Mouse (Mus musculus) spleen, postnatal 14 days (tissue): ENCODE results near the gene Fadd.

Experiments
- DNase-seq, 2 experiments: peaks; one replicate each; pipeline ENCODE4 v3.0.0; 2021 to 2022; ENCODE audit warnings: low spot score in 2 of 2

The Fadd gene

GRCm38 (mm10) chr7:144582284-144582980 lies at the start of gene Fadd:
TSS of gene Fadd (minus strand) at chr7:144582463.
- DNase-seq: peak; percentile 82 to 89

GRCm38 (mm10) chr7:144630622-144631021 lies 48.4 kb upstream of the Fadd start:
- no peak for DNase-seq

GRCm38 (mm10) chr7:144628334-144628915 lies 46.2 kb upstream of the Fadd start:
- no peak for DNase-seq

- DNase-seq: no peak
Observed at GRCm38 (mm10) chr7:144627606-144628333, 45.5 kb upstream of the Fadd start.

GRCm38 (mm10) chr7:144626042-144626441 lies 43.8 kb upstream of the Fadd start:
- no peak for DNase-seq

GRCm38 (mm10) chr7:144620721-144621681 lies 38.7 kb upstream of the Fadd start:
- DNase-seq: no peak

GRCm38 (mm10) chr7:144620315-144620714 lies 38.1 kb upstream of the Fadd start:
- DNase-seq: no peak

- DNase-seq: no peak
Observed at GRCm38 (mm10) chr7:144615343-144615742, 33.1 kb upstream of the Fadd start.

GRCm38 (mm10) chr7:144612829-144613228 lies 30.6 kb upstream of the Fadd start:
- DNase-seq: no peak

GRCm38 (mm10) chr7:144612351-144612750 lies 30.1 kb upstream of the Fadd start:
- no peak for DNase-seq

- no peak for DNase-seq
Observed at GRCm38 (mm10) chr7:144611595-144611994, 29.3 kb upstream of the Fadd start.

- no peak for DNase-seq
Observed at GRCm38 (mm10) chr7:144609568-144609967, 27.3 kb upstream of the Fadd start.

GRCm38 (mm10) chr7:144607862-144608261 lies 25.6 kb upstream of the Fadd start:
- no peak for DNase-seq

GRCm38 (mm10) chr7:144604735-144605134 lies 22.5 kb upstream of the Fadd start:
- DNase-seq: no peak

GRCm38 (mm10) chr7:144604291-144604690 lies 22.0 kb upstream of the Fadd start:
- no peak for DNase-seq

- no peak for DNase-seq
Observed at GRCm38 (mm10) chr7:144600333-144600900, 18.2 kb upstream of the Fadd start.

- DNase-seq: no peak
Observed at GRCm38 (mm10) chr7:144589508-144589907, 7.2 kb upstream of the Fadd start.

GRCm38 (mm10) chr7:144587291-144587690 lies 5.0 kb upstream of the Fadd start:
- DNase-seq: no peak

GRCm38 (mm10) chr7:144585648-144586047 lies 3.4 kb upstream of the Fadd start:
- DNase-seq: peak; percentile 25 to 39

GRCm38 (mm10) chr7:144583619-144584018 lies 1.4 kb upstream of the Fadd start:
- DNase-seq: peak; percentile 12 to 49

- DNase-seq: peak; percentile 48 to 59
Observed at GRCm38 (mm10) chr7:144581559-144582283, 542 bp downstream of the Fadd start.
